Mouse (Mus musculus) lung, adult 18-20 months (tissue): ENCODE measurements around the gene Platr17.
"Not testable (repeated sequence)": the region's sequence is repeated elsewhere in the genome, so short reads cannot be mapped to it uniquely, and the experiment has no call there.

ENCODE experiments used
- DNase-seq, 2 experiments: peaks; one replicate each; pipeline ENCODE4 v3.0.0; 2022; ENCODE audit warnings: mixed read lengths in 2 of 2

Gene Platr17

DNA sequence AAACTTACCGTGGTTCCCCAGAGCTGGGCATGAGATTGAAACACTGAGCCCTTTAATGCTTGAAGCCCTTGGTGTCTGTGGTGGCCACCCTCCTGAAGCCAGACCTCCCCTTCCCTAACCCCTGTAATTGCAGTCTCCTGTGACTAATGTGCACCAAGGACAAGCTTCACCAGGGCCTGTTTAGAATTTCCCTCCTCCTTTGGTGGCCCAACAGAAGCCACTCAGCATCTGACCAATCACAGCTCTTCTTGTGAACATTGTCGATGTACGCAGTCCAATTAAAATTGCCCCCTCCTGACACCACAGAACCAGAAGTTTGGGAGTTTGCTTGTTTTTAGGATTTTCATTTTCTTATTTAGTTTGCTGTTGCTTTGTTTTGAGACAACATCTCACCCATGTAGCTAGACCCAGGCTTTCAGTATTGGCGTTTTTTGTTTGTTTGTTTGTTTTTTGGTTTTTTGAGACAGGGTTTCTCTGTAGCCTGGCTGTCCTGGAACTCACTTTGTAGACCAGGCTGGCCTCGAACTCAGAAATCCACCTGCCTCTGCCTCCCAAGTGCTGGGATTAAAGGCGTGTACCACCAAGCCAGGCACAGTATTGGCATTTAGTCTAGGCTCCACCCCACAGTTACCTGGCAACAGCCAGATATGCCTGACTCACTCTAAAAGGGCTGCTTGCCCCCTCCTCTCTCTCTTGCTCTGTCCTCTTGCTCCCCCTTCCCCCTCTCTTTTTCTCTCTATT is 854 bp upstream of the Platr17 start:
- DNase-seq = not testable (repeated sequence)

DNA sequence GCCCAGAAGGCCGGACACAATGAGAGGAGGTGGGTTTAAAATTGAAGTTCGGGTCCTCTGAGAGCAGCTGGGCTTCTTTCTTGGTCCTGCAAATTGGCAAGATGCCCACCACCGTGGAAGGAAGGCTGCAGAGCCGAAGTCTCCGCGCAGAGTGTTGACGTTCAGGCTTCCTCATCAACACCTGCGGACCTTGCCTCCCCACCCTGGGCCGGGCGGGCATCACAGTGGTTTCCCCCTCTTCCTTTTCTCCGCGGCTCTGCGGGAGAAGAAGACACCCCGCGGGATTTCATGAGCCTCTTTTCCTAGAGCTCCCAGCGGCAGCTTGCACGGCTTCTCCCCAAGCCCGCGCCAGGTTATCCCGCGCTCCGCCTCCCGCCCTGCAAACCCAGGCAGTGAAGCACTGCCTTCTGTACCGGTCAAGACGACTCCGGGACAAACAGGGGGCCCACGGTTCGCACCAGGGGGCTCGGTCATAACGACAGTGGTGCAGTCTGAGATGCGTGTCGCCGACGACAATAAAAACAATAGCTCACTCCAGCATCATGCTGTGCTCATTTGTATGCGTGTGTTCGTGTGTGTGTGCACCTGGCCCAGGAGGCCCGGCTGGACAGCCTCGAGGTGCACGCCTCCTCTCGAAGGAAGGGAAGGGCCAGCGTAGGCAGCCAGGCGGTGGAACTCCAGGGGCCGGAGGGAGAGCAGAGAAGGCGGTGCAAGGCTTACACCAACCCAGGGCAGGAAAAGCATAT is 3.6 kb downstream of the Platr17 start:
- DNase-seq = peak; percentile 43 to 51

DNA sequence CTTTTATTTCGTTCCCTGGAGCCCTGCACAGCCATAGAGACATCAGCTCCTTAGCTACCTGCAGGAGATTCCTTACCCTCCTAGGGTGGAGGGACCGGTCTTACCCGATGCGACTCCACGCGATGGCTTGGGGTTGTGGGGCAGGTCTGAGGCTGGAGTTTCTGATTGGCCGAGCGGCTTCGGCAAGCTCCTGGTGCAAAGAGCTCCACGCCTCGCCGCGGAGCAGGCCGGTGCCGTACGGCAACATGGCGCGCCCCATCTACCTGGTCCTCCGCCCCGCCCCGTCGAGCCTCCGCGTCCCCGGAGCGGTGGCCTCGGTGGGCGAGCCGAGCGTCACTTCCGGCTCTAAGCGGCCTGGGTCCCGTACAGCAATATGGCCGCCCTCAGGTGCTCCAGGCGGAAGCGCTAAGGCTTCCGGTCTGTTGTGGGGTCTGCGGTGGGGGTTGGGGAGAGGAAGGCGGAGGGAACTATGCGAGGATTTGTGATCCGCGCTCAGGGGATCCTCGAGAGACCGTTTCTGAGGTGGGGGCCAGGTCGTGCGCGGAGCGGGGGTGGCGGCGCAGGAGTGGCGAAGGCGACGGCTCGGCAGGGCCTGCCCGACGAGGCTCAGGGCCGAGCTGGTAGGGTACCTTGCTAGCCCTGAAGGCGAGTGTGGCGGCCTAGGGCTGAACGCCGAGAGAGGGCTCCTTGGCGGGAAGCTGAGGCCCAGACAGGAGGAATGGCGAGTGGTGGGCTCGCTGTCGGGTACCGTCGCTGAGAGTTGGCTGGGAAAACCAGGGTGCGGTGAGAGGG is 4.3 kb downstream of the Platr17 start, which contains the start of gene Daxx:
Gene Daxx (plus strand): TSS at position 338 of the 792 bp plus-strand sequence.
- DNase-seq = peak; percentile 98 to 99

DNA sequence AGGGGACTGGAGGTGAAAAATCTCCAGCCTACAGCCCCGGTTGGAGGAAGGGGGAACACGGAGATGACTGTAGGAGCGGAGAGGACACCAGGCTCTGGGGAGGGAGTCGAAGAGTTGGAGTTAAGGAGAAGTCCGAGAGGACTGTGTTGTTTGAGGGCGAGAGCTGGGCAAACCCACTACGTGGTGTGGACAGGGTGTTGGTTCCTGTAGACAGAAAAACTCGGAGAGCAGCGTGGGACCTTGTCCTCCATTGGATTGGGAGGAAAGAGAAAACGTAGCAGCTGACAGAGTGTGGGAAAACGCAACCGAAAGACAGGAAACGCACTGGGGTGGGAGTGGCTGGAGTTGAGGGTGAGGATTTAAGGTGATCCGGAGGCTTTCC is 4.9 kb downstream of the Platr17 start:
- peak; percentile 70 to 77 for DNase-seq

DNA sequence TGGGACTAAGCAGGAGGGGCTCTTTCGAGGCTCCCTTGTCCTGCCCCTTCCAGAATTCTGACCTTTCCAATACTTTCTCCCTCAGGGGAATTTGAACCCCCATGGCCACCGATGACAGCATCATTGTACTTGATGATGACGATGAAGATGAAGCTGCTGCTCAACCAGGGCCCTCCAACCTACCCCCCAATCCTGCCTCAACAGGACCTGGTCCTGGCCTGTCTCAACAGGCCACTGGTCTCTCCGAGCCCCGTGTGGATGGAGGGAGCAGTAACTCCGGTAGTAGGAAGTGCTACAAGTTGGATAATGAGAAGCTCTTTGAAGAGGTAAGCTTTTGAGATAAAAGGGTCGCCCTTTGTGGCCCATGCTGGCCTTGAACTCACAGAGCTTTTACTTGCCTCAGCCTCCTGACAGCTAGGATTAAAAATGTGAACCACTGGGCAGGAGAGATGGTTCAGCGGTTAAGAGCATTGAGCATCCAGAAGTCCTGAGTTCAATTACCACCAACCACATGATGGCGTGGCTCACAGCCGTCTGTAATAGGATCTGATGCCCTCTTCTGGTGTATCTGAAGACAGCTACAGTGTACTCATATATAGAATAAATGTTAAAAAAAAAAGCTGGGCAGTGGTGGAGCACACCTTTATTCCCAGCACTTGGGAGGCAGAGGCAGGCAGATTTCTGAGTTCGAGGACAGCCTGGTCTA is 5.6 kb downstream of the Platr17 start:
- no peak for DNase-seq

DNA sequence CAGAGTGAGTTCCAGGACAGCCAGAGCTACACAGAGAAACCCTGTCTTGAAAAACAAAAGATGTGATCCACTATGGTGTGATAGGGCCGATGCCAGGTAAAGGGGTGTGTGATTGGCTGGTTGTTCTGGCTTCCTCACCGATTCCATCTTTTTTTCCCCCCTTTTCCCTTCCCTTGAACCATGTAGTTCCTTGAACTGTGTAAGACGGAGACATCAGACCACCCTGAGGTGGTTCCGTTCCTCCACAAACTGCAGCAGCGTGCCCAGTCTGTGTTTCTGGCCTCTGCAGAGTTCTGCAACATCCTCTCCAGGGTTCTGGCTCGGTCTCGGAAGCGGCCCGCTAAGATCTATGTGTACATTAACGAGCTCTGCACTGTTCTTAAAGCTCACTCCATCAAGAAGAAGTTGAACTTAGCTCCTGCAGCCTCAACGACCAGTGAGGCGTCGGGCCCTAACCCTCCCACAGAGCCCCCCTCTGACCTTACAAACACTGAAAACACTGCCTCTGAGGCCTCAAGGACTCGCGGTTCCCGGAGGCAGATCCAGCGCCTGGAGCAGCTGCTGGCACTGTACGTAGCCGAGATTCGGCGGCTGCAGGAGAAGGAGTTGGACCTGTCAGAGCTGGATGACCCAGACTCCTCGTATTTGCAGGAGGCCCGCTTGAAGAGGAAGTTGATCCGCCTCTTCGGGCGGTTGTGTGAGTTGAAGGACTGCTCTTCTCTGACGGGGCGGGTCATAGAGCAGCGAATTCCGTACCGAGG is 6.3 kb downstream of the Platr17 start:
- DNase-seq = no peak

DNA sequence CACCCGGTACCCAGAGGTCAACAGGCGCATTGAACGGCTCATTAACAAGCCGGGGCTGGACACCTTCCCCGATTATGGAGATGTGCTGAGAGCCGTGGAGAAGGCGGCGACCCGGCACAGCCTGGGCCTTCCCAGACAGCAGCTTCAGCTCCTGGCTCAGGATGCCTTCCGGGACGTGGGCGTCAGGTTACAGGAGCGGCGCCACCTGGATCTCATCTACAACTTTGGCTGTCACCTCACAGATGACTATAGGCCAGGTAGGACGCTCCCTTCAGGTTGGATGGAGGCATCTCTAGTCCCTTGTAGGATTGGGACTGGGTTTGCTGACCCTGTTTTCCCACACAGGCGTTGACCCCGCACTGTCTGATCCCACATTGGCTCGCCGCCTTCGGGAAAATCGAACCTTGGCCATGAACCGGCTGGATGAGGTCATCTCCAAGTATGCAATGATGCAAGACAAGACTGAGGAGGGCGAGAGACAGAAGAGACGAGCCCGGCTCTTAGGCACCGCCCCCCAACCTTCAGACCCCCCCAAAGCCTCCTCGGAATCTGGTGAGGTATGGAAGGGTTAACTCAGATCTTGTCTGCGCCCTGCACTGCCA is 7.0 kb downstream of the Platr17 start:
- DNase-seq = no peak

DNA sequence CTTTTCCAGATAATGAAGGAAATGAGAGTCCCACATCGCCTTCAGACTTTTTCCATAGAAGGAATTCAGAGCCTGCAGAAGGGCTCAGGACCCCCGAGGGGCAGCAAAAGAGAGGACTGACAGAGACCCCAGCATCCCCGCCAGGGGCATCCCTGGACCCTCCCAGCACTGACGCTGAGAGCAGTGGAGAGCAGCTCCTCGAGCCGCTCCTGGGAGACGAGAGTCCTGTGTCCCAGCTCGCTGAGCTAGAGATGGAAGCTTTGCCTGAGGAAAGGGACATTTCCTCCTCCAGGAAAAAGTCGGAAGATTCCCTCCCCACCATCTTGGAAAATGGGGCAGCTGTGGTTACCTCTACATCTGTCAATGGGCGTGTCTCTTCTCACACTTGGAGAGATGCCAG is 8.3 kb downstream of the Platr17 start:
- DNase-seq = no peak

DNA sequence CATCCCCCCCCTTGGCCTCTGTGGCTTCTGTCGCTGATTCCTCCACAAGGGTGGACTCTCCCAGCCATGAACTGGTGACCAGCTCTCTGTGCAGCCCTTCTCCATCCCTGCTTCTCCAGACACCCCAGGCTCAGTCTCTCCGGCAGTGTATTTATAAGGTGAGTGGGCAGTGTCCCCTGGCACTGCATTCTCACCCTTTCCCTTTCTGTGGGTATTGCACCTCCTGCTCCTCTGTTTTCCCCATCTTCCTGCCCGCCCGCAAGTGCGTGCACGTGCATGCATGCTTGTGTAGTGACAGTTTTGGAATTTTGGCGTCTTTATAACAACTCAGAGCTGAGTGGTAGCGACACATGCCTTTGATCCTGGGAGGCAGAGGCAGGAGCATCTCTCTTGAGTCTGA is 9.0 kb downstream of the Platr17 start:
- DNase-seq = no peak

DNA sequence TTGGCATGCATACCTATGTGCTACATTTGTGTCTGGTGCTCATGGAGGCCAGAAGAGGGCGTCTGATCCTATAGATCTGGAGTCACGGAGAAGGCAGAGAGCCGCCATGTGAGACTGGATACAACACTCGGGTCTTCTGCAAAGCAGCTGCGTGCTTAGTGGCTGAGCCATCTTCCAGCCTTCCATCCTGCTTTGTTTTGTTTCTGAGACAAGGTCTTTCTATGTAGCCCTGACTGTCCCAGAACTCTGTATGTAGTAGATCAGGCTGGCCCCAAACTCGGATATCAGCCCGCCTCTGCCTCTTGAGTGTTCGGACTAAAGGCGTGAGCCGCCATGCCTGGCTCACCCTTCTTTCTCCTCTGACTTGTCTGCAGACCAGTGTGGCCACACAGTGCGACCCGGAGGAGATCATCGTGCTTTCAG is 10.0 kb downstream of the Platr17 start:
- DNase-seq = no peak

DNA sequence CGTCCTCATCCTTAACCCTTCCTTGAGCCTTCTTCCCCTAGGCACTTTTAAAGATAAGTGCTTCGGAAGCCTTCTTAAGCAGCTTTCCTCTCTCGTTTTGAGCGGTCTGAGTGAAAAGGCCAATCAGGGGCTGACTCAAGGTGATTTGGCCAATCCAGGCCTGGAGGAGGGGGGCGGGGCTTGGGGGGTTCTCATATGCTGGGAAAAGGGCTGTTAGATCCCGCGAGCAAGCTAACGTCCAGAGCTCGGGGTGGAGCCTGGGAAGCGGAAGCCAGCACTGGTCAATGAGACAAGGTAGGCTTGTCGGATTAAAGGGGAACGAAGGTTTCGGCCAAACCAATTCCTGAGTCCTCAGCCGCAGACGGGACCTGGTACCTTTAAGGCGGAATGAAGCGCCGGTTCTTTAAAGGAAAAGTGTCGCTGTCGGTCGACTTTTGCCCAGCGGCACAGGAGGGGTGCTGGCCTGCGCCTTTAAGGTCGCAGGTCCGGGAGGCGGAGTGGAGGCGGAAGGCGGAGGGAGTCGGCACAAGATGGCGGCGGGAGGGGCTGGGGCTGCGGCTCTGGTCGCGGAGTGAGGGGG is 10.8 kb downstream of the Platr17 start, which contains the start of the genes Tapbp and Zbtb22:
Gene Tapbp (plus strand): TSS at position 229 of the 580 bp plus-strand sequence.
Gene Zbtb22 (plus strand): TSS at position 234 of the 580 bp plus-strand sequence.
- peak; percentile 98 to 99 for DNase-seq

DNA sequence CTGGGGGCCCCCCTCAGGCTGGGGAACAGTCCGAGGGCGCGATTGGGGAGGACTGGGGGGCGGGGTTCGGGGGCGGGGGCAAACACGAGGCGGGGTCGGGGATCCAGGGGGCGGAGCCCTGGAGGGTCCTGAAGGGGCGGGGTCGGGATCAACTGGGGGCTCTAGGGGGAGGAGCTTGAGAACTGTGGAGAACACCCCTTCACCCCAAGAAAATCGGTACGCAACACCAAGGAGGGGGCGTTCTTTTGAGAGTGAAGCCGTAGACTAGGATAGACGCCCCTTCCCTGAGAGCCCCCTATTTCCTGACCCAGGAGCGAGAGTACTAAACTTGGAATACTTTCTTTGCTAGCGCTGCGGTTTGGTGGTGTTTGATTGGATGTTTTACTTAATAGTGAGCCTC is 11.4 kb downstream of the Platr17 start:
- no peak for DNase-seq

DNA sequence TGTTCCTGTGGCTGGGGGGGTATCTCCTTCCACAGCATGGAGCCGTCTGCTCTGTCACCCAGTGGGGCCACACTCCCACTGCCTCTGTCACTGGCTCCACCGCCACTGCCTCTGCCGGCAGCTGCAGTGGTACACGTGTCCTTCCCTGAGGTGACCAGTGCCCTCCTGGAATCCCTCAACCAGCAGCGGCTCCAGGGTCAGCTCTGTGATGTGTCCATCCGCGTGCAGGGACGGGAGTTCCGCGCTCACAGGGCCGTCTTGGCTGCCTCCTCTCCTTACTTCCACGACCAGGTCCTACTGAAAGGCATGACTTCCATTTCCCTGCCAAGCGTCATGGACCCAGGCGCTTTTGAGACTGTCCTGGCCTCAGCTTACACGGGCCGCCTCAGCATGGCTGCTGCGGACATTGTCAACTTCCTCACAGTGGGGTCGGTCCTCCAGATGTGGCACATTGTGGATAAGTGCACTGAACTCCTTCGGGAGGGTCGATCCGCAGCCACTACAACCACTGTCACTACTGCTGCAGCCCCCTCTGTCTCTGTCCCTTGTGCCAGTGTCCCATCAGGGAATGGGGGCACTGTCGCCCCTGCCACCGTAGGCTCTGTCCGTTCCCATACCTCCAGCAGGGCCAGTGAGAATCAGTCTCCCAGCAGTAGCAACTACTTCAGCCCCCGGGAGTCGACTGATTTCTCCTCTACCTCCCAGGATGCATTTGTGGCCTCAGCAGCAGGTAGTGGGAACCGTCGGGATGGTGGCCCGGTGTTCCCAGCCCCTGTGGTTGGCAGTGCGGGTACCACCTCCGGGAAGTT is 12.1 kb downstream of the Platr17 start:
- DNase-seq = no peak

DNA sequence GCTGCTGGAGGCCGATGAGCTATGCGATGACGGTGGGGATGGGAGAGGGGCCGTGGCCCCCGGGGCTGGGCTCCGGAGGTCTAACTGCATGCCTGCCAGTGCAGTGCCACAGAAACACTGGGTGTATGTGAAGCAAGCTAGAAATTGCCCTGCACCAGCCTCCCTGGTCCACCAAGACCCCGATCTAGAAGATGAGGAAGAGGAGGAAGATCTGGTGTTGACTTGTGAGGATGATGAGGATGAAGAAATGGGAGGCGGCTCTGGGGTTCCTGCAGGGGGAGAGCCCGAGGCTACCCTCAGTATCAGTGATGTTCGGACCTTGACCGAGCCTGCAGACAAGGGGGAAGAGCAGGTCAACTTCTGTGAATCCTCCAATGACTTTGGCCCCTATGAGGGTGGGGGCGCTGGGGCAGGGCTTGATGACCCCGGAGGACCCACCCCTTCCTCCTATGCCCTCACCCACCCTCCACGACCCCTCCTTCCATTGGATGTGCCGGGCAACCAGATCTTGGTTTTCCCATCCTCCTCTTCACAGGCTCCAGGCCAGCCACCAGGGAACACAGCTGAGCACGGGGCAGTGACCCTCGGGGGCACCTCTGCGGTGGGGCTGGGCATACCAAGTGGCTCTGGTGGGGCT is 12.8 kb downstream of the Platr17 start:
- no peak for DNase-seq

DNA sequence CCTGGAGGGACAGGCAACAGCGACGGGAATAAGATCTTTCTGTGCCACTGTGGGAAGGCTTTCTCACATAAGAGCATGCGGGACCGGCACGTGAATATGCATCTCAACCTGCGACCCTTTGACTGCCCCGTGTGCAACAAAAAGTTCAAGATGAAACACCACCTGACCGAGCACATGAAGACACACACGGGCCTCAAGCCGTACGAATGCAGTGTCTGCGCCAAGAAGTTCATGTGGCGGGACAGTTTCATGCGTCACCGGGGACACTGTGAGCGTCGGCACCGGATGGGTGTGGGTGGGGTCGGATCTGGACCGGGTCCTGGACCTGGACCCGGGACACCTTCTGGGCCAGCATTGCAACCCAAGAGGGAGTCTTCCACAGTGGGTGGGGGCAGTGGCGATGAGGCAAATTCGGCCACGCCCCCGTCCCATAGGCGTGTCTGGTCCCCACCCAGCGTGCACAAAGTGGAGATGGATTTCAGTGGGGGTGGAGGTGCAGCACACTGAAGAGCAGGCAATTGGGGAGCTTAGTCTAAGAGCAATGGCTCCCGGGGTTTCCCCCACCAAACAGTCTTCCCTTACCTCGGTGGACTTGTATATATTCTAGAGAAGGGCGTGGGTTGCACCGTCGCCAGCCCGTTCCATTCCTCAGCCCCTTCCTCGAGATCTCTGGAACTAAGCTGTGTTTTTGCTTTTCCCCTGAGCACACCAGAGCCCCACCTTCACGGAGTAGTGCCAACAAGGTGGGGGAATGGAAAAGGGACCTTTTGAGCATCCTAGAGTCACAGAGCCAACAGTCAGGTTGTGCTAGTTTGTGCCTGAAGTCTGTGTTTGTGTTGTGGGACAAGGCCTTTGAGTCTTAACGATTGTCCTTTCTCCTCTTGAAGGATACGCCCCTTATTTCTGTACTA is 13.6 kb downstream of the Platr17 start:
- DNase-seq = peak; percentile 41 to 50

DNA sequence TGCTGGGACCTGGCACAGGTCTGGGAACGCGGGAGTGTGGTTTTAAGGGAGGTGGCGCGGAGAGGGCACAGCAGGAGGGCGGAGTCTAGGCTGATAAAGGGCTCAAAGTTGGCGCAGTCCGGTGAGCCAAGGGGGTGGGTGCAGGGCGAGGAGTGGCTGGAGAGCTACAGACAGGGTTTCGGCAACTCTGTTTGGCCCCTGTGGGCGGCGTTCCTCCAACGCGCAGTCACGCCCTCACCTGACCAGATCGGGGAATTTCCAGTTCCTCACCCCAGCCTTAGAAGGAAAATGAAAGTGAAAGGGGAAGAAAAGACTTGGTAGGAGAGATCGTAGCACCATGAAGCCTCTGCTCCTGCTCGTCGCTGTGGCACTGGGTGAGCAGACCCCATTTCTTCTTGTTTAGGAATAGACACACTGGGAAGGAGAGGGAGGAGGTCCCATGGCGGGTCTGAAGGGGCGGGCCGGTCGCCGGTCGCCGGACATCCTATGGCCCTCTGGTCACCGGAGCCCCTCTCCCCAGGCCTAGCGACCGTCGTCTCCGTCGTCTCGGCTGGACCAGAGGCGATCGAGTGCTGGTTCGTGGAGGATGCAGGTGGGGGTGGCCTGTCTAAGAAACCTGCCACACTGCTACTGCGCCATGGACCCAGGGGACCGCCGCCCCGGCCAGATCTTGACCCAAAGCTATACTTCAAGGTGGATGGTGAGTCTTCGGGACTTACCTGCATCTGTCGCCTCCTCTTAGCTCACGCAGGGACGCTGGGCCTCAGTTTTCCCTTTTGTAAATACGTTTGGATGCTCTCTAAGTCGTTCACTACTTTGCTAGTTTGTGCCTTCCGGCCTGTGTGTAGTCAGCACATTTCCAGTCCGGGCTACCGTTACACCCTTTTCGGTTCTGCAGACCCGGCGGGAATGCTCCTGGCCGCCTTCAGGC is 14.7 kb downstream of the Platr17 start:
- DNase-seq = peak; percentile 96 to 97
